Mouse (Mus musculus) embryonic facial prominence, embryonic 12.5 days (tissue): Measurements from ENCODE around the gene Kmt5b. TPM values are rescaled to one million over a fixed set of nuclear protein-coding genes. Genes with fewer than 3 reads are reported as not detected.
A peak's percentile ranks its signal among the peaks of the same experiment; 100 is the strongest.

ENCODE experiments used
- ATAC-seq: fragments of 200-750 bp; cut with Nextera tagmentation; 2 replicates; pipeline ENCODE4 v1.8.0; 2017; ENCODE audit not compliant: insufficient number of reproducible peaks, insufficient read depth, low FRiP score, low TSS enrichment
- H3K27ac ChIP-seq: fragments of 300-500 bp; sonication (generic); 2 replicates; pipeline ENCODE4 v1.5.1; 2016; ENCODE audit warnings: mild to moderate bottlenecking
- H3K27me3 ChIP-seq: fragments of 300-500 bp; sonication (generic); 2 replicates; pipeline ENCODE4 v1.6.1; 2016; ENCODE audit warnings: mild to moderate bottlenecking, moderate library complexity
- H3K36me3 ChIP-seq: fragments of 300-500 bp; sonication (generic); 2 replicates; pipeline ENCODE4 v1.6.1; 2016; ENCODE audit warnings: mild to moderate bottlenecking
- H3K4me1 ChIP-seq: fragments of 300-500 bp; sonication (generic); 2 replicates; pipeline ENCODE4 v1.6.1; 2016
- H3K4me2 ChIP-seq: fragments of 300-500 bp; sonication (generic); replicated peaks from 2 replicates; pipeline ENCODE4 v1.6.1; 2016; ENCODE audit warnings: mild to moderate bottlenecking, moderate library complexity
- H3K4me3 ChIP-seq: fragments of 300-500 bp; sonication (generic); 2 replicates; pipeline ENCODE4 v1.5.1; 2016; ENCODE audit warnings: mild to moderate bottlenecking
- H3K9ac ChIP-seq: fragments of 300-500 bp; sonication (generic); 2 replicates; pipeline ENCODE4 v1.6.1; 2016; ENCODE audit warnings: mild to moderate bottlenecking, moderate library complexity
- H3K9me3 ChIP-seq: fragments of 300-500 bp; sonication (generic); 2 replicates; pipeline ENCODE4 v1.6.1; 2016; ENCODE audit warnings: mild to moderate bottlenecking, moderate library complexity
- WGBS: fragments of 180-500 bp; shearing (Covaris S2); methylation state at CpG from one replicate; pipeline ENCODE4 v1.1.7; 2016; 5-methylcytosine and 5-hydroxymethylcytosine counted together
- polyA plus RNA-seq: library from polyadenylated mRNA; unstranded; fragments of >200 nt; fragmentation: Nextera tagmentation; extraction: Ambion mirVana; gene quantifications from 2 replicates; pipeline ENCODE4 v1.2.1, GENCODE M21; 2016

The Kmt5b gene
- polyA plus RNA-seq, 1 experiment from 2014 or later: 42.2 TPM

- no peaks in the 10 kb centered on the region for H3K4me1 ChIP-seq
- no peak overlapping the region for H3K4me2 ChIP-seq
- H3K4me3 ChIP-seq: no peak overlapping the region
- no peak overlapping the region for H3K9ac ChIP-seq
- ATAC-seq: no peak
- H3K9me3 ChIP-seq: no peaks in the 10 kb centered on the region
- no peaks in the 10 kb centered on the region for H3K27me3 ChIP-seq
- H3K36me3 ChIP-seq: no peaks in the 10 kb centered on the region
- no peak overlapping the region for H3K27ac ChIP-seq
- 59% methylated on average over 4 of the region's 4 CpGs for WGBS
Measured at GRCm38 (mm10) chr19:3832851-3833353, 65.7 kb downstream of the Kmt5b start.

GRCm38 (mm10) chr19:3834301-3834700, 67.1 kb downstream of the Kmt5b start:
- no peaks in the 10 kb centered on the region for H3K4me1 ChIP-seq
- H3K27me3 ChIP-seq: no peaks in the 10 kb centered on the region
- H3K36me3 ChIP-seq: no peaks in the 10 kb centered on the region
- no peak overlapping the region for H3K4me2 ChIP-seq
- no peak overlapping the region for H3K27ac ChIP-seq
- ATAC-seq: no peak
- H3K4me3 ChIP-seq: no peak overlapping the region
- WGBS: 89% methylated on average over 7 of the region's 7 CpGs
- no peaks in the 10 kb centered on the region for H3K9me3 ChIP-seq
- H3K9ac ChIP-seq: no peak overlapping the region

- Histone ChIP-seq H3K4me1 (no peaks in the 10 kb centered on the region), H3K4me2 (no peak overlapping the region), H3K36me3 (no peaks in the 10 kb centered on the region), H3K4me3 (no peak overlapping the region), H3K9me3 (no peaks in the 10 kb centered on the region), H3K27me3 (no peaks in the 10 kb centered on the region), H3K9ac (no peak overlapping the region), H3K27ac (no peak overlapping the region)
- 91% methylated on average over 9 of the region's 9 CpGs for WGBS
- ATAC-seq: no peak
Measured at GRCm38 (mm10) chr19:3836791-3837190, 69.6 kb downstream of the Kmt5b start.

GRCm38 (mm10) chr19:3838931-3839330, 71.7 kb downstream of the Kmt5b start:
- Histone ChIP-seq H3K27me3 (no peaks in the 10 kb centered on the region), H3K4me1 (no peaks in the 10 kb centered on the region), H3K4me3 (no peak overlapping the region), H3K4me2 (no peak overlapping the region), H3K36me3 (no peaks in the 10 kb centered on the region), H3K9me3 (no peaks in the 10 kb centered on the region), H3K27ac (no peak overlapping the region), H3K9ac (no peak overlapping the region)
- no peak for ATAC-seq
- 74% methylated on average over 3 of the region's 3 CpGs for WGBS

- Histone ChIP-seq H3K27ac (no peak overlapping the region), H3K27me3 (no peaks in the 10 kb centered on the region), H3K9ac (no peak overlapping the region), H3K4me2 (no peak overlapping the region), H3K9me3 (no peaks in the 10 kb centered on the region), H3K36me3 (no peaks in the 10 kb centered on the region), H3K4me3 (no peak overlapping the region), H3K4me1 (no peaks in the 10 kb centered on the region)
- 32% methylated on average over 2 of the region's 2 CpGs for WGBS
- ATAC-seq: no peak
Measured at GRCm38 (mm10) chr19:3839686-3840085, 72.5 kb downstream of the Kmt5b start.

- no peaks in the 10 kb centered on the region for H3K36me3 ChIP-seq
- H3K27ac ChIP-seq: no peak overlapping the region
- H3K4me2 ChIP-seq: no peak overlapping the region
- no peak for ATAC-seq
- H3K9ac ChIP-seq: no peak overlapping the region
- H3K27me3 ChIP-seq: no peaks in the 10 kb centered on the region
- WGBS: 50% methylated on average over 5 of the region's 5 CpGs
- no peaks in the 10 kb centered on the region for H3K4me1 ChIP-seq
- no peaks in the 10 kb centered on the region for H3K9me3 ChIP-seq
- no peak overlapping the region for H3K4me3 ChIP-seq
Measured at GRCm38 (mm10) chr19:3840214-3840651, 73.0 kb downstream of the Kmt5b start.

GRCm38 (mm10) chr19:3840685-3841084, 73.5 kb downstream of the Kmt5b start:
- no peak for ATAC-seq
- Histone ChIP-seq H3K4me2 (no peak overlapping the region), H3K4me1 (no peaks in the 10 kb centered on the region)

GRCm38 (mm10) chr19:3842359-3843148, 75.3 kb downstream of the Kmt5b start:
- H3K27ac ChIP-seq: 0 out of 2 replicates have a peak overlapping the region, but pooled peaks have one; percentile 17
- H3K27me3 ChIP-seq: no peaks in the 10 kb centered on the region
- H3K9ac ChIP-seq: no peak overlapping the region
- no peaks in the 10 kb centered on the region for H3K36me3 ChIP-seq
- no peaks in the 10 kb centered on the region for H3K9me3 ChIP-seq
- no peaks in the 10 kb centered on the region for H3K4me1 ChIP-seq
- no peak overlapping the region for H3K4me2 ChIP-seq
- H3K4me3 ChIP-seq: no peak overlapping the region
- 39% methylated on average over 12 of the region's 12 CpGs for WGBS
- ATAC-seq: no peak

More at GRCm38 (mm10) chr19:3840685-3841084, 73.5 kb downstream of the Kmt5b start:
- H3K27me3 ChIP-seq: no peaks in the 10 kb centered on the region
- H3K9me3 ChIP-seq: no peaks in the 10 kb centered on the region
- no peaks in the 10 kb centered on the region for H3K36me3 ChIP-seq
- WGBS: 78% methylated on average over 5 of the region's 5 CpGs
- no peak overlapping the region for H3K9ac ChIP-seq
- no peak overlapping the region for H3K27ac ChIP-seq
- no peak overlapping the region for H3K4me3 ChIP-seq

- H3K27me3 ChIP-seq: no peaks in the 10 kb centered on the region
- no peak overlapping the region for H3K4me2 ChIP-seq
- no peak overlapping the region for H3K9ac ChIP-seq
- H3K36me3 ChIP-seq: no peaks in the 10 kb centered on the region
- no peaks in the 10 kb centered on the region for H3K9me3 ChIP-seq
- no peaks in the 10 kb centered on the region for H3K4me1 ChIP-seq
- 77% methylated on average over 2 of the region's 2 CpGs for WGBS
- ATAC-seq: no peak
- no peak overlapping the region for H3K4me3 ChIP-seq
- H3K27ac ChIP-seq: no peak overlapping the region
Measured at GRCm38 (mm10) chr19:3843629-3844028, 76.4 kb downstream of the Kmt5b start.

- Histone ChIP-seq H3K27me3 (no peaks in the 10 kb centered on the region), H3K4me2 (no peak overlapping the region), H3K4me3 (no peak overlapping the region), H3K4me1 (no peaks in the 10 kb centered on the region), H3K9me3 (no peaks in the 10 kb centered on the region), H3K27ac (no peak overlapping the region), H3K9ac (no peak overlapping the region), H3K36me3 (no peaks in the 10 kb centered on the region)
- WGBS: 95% methylated on average over 1 of the region's 1 CpGs
- no peak for ATAC-seq
Measured at GRCm38 (mm10) chr19:3844836-3845235, 77.6 kb downstream of the Kmt5b start.

GRCm38 (mm10) chr19:3845339-3845738, 78.1 kb downstream of the Kmt5b start:
- no peak overlapping the region for H3K4me3 ChIP-seq
- no peak for ATAC-seq
- H3K4me1 ChIP-seq: no peaks in the 10 kb centered on the region
- no peaks in the 10 kb centered on the region for H3K9me3 ChIP-seq
- H3K27ac ChIP-seq: no peak overlapping the region
- 93% methylated on average over 11 of the region's 11 CpGs for WGBS
- H3K4me2 ChIP-seq: no peak overlapping the region
- no peak overlapping the region for H3K9ac ChIP-seq
- H3K27me3 ChIP-seq: no peaks in the 10 kb centered on the region
- no peaks in the 10 kb centered on the region for H3K36me3 ChIP-seq

- H3K36me3 ChIP-seq: no peaks in the 10 kb centered on the region
- 48% methylated on average over 1 of the region's 1 CpGs for WGBS
Measured at GRCm38 (mm10) chr19:3845803-3846406, 78.7 kb downstream of the Kmt5b start.

More at GRCm38 (mm10) chr19:3845803-3846406, 78.7 kb downstream of the Kmt5b start:
- no peak overlapping the region for H3K27ac ChIP-seq
- no peaks in the 10 kb centered on the region for H3K9me3 ChIP-seq
- ATAC-seq: no peak
- H3K27me3 ChIP-seq: no peaks in the 10 kb centered on the region
- no peak overlapping the region for H3K4me2 ChIP-seq
- H3K4me3 ChIP-seq: no peak overlapping the region
- H3K4me1 ChIP-seq: 0 out of 2 replicates have a peak, but pooled peaks cover 5% of the 10 kb centered on the region
- H3K9ac ChIP-seq: no peak overlapping the region
